ENCODE assay signal across 10 mouse cellular contexts in genomic region chr6:91346071-91346905, GRCm38 (mm10).
A peak's percentile ranks its signal among the peaks of the same experiment; 100 is the strongest.
DNase-seq lines count a peak whose midpoint lies in the region; ATAC-seq and TF ChIP-seq lines count a peak whose summit lies in the region.
"Had no signal": no experiment of that assay in that cellular context is flagged by ENCODE, and none has a peak within 500 bp of the region (broad histone marks: within the 10 kb centered on the region; RNA-seq: fewer than 3 reads in every experiment).

No protein-coding gene starts in this region.

- peak; percentile 86 for DNase-seq in embryo, embryonic 11 days
- peak; percentile 86 for DNase-seq in forebrain, embryonic 10.5 days (ENCODE audit: extremely low spot score, low spot score)
- DNase-seq in hindbrain, postnatal 0 days (ENCODE audit: low spot score) = peak; percentile 75
- no peak for DNase-seq in urinary bladder, postnatal 25 days (ENCODE audit: low spot score)
- no peak for DNase-seq in urinary bladder, adult 2 months (ENCODE audit: low spot score)
- DNase-seq in B cell, adult 2 months = no peak
- DNase-seq: lung, postnatal 14 days had no signal

- peak; percentile 89 for ATAC-seq in hindbrain, postnatal 0 days
- ATAC-seq in neural tube, embryonic 12.5 days (ENCODE audit: low FRiP score, low read depth) = peak; percentile 71

- H3K36me3 ChIP-seq in forebrain, embryonic 10.5 days (replicated peaks) = no peaks in the 10 kb centered on the region
- H3K36me3 ChIP-seq in hindbrain, postnatal 0 days (ENCODE audit: insufficient read depth, low read length) = no peaks in the 10 kb centered on the region
- no peaks in the 10 kb centered on the region for H3K36me3 ChIP-seq in neural tube, embryonic 12.5 days

- H3K27me3 ChIP-seq in forebrain, embryonic 10.5 days (ENCODE audit: poor library complexity, severe bottlenecking) = peaks cover 28% of the 10 kb centered on the region
- H3K27me3 ChIP-seq in hindbrain, postnatal 0 days (ENCODE audit: insufficient read depth, low read length) = no peaks in the 10 kb centered on the region
- no peaks in the 10 kb centered on the region for H3K27me3 ChIP-seq in neural tube, embryonic 12.5 days (replicated peaks)

- peak overlapping the region; percentile 93 for H3K27ac ChIP-seq in forebrain, embryonic 10.5 days
- H3K27ac ChIP-seq in hindbrain, postnatal 0 days = peak overlapping the region; percentile 64
- H3K27ac ChIP-seq in neural tube, embryonic 12.5 days = peak overlapping the region; percentile 54; the same call in 1 of the 2 replicates

- peak overlapping the region; percentile 20; the same call in 1 of the 2 replicates for H3K4me3 ChIP-seq in forebrain, embryonic 10.5 days
- H3K4me3 ChIP-seq in hindbrain, postnatal 0 days (ENCODE audit: low read length) = no peak overlapping the region
- H3K4me3 ChIP-seq in neural tube, embryonic 12.5 days = no peak overlapping the region
- H3K4me3 ChIP-seq: erythroblast, embryonic 14.5 days had no signal

- WGBS in forebrain, embryonic 10.5 days = 6% methylated on average over 10 of the region's 10 CpGs
- WGBS in hindbrain, postnatal 0 days = 25% methylated on average over 10 of the region's 10 CpGs
- 14% methylated on average over 10 of the region's 10 CpGs for WGBS in neural tube, embryonic 12.5 days

- no peaks in the 10 kb centered on the region for H3K9me3 ChIP-seq in forebrain, embryonic 10.5 days
- H3K9me3 ChIP-seq in hindbrain, postnatal 0 days (ENCODE audit: low read length) = no peaks in the 10 kb centered on the region
- no peaks in the 10 kb centered on the region for H3K9me3 ChIP-seq in neural tube, embryonic 12.5 days

- H3K9ac ChIP-seq in hindbrain, postnatal 0 days (replicated peaks; ENCODE audit: low read length) = no peak overlapping the region
- no peak overlapping the region for H3K9ac ChIP-seq in neural tube, embryonic 12.5 days

- H3K4me2 ChIP-seq in hindbrain, postnatal 0 days (ENCODE audit: low read depth, low read length) = no peak overlapping the region
- no peak overlapping the region for H3K4me2 ChIP-seq in neural tube, embryonic 12.5 days (replicated peaks)
- H3K4me2 ChIP-seq: heart, embryonic 11.5 days had no signal

- TF ChIP-seq CTCF in hindbrain, postnatal 0 days (IDR thresholded peaks at IDR 0.05; ENCODE audit: low read depth) = no peak

- H3K4me1 ChIP-seq in forebrain, embryonic 10.5 days = peaks cover 72% of the 10 kb centered on the region
- H3K4me1 ChIP-seq in hindbrain, postnatal 0 days (ENCODE audit: insufficient read depth, low read length) = peaks cover 25% of the 10 kb centered on the region
- H3K4me1 ChIP-seq in neural tube, embryonic 12.5 days = peaks cover 64% of the 10 kb centered on the region

Comparison
In these comparisons a context has a peak if more than half of its experiments do, and no peak if none do; other contexts are left out.
1. DNase-seq: peak in embryo, embryonic 11 days (single experiment), forebrain, embryonic 10.5 days (single experiment) and hindbrain, postnatal 0 days (single experiment); none in urinary bladder, postnatal 25 days (single experiment), urinary bladder, adult 2 months (single experiment) and B cell, adult 2 months (0 of 2).
2. Peak in every context shown above with its lines, with median percentiles within 50 percentile points of each other: H3K27ac ChIP-seq.